Mouse (Mus musculus) layer of hippocampus, postnatal 36 days (tissue): ENCODE results near the gene Spdye4c. TPM values are rescaled to one million over a fixed set of nuclear protein-coding genes. Genes with fewer than 3 reads are reported as not detected.

Experiments used
- DNase-seq, 2 experiments: peaks; one replicate each; pipeline ENCODE4 v3.0.0; 2022
- total RNA-seq, 2 experiments: library from RNA; stranded (reverse); gene quantifications; 2 replicates each; pipeline ENCODE4 v1.2.3; 2021

Gene Spdye4c
- not detected for total RNA-seq

DNA sequence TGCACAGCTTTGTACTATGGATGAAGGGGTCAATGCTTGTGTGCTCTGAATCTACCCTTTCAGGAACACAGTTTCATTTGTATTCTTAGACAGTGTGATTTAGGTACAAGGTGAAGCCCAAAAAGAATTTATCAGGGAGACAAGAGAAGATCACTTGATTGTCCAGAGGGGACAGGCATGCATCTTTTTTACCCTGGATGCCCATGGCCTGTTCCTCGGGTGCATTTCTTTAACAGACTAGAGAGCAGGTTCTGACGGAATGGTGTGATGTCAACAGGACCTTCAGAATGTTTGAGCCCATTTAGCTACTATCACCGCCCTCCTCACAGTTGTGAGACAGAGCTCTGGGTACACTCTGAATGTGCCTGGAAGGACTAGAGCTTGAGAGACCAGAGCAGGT is at the start of gene Spdye4c:
Gene Spdye4c (plus strand): TSS at position 301 of the 400 bp plus-strand sequence.
- no peak for DNase-seq

DNA sequence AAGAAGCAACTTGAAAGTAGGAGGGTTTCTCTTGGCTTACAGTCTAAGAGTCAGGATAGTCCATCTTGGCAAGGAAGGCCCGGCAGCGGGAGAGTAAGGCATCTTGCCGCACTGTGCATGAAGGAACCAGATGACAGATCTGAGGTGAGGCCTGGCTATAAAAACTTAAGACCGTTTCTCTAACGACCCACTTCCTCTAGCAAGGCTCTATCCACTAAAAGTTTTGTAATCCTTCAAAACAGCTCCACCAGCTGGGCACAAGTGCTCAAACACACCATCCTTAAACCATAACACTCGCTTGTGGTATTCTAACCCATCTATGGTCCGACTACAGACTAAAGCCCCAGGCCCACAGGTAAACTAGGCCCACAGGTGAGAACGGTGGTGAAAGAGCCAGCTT is 47.5 kb upstream of the Spdye4c start:
- DNase-seq = no peak

DNA sequence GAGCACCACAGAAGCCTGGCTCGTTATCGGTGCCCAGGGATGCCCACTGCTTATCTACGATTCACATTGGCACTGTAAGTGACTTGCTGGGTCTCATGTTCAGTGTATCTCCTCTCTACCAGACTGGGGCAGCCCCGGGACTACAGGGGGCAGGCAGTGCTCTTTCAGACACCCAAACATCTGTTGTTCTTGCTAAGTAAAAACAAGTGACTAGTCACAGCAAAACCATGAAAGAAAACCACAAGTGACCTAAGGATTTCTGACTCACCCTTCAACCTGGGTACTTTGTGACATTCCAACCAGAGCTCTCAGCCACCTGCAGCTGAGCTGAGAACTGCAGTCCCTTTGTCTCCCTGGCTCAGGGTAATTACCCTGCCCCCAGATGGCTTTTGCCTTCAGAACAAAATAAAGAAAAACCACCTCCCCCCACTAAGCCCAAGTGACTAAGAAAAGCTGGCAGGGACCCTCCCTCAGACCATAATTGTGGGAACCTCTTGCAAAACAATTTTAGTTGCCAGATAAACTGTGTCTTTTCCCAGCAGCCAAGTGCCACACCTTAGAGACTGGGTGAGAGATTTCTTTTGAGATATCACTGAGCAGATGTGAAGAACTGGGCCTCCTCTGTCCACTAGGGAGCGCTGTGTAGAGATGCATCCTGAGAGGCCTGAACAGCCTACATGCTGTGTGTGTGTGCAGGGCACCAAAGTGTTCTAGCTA is 46.4 kb upstream of the Spdye4c start:
- no peak for DNase-seq

DNA sequence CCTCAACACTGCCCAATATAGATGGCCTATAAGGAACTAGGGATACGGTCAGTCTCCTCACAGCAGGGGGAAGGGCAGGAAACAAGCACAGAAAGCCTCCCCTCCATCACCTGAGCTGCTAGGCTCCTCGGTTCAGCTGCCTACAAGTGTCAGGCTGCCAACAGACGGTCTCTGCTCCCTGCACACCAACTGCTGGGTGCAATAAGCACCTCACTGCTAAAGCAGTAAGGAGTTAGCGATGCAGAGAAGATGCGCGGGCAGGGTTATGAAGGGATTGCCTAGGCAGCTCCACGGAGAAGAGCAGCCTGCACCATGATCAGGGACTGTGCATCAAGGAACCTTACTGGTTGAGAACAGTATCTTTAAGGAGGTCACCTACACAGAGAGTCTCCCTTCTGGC is 45.6 kb upstream of the Spdye4c start:
- DNase-seq = no peak

DNA sequence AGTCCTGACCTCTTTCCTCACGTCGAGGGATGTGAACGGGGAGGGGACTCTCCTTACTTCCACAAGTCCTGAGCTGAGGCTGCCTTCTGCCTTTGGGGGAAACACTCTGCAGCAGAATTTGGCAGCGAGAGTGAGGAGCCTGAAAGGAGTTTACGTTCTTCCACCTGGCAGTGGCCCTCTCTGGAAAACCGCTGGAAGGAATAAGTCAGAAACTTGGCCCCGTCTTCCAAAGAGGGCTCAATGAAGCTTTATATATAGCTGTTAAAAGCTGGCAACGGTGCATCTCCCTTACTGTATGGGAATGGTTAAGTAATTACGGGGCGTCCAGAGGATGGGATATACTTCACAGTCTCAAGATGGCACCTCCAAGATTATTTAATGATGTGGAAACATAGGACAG is 43.9 kb upstream of the Spdye4c start:
- no peak for DNase-seq

DNA sequence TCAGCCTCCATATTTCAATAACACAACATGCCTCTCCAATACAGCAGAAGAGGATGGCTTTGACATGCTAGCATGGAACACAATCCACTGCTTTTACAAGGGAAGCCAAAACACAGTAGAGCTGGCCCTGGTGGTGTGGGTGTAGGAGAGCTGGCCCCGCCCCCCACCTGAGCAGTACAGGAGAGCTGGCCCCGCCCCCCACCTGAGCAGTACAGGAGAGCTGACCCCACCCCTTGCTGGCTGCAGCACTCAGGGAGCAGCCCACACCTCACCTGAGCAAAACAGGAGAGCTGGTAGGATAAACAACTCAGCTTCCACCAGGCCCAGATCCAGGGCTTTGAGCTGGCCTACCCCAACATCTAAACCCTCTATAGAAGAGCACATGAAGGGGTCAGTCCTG is 42.7 kb upstream of the Spdye4c start:
- no peak for DNase-seq

DNA sequence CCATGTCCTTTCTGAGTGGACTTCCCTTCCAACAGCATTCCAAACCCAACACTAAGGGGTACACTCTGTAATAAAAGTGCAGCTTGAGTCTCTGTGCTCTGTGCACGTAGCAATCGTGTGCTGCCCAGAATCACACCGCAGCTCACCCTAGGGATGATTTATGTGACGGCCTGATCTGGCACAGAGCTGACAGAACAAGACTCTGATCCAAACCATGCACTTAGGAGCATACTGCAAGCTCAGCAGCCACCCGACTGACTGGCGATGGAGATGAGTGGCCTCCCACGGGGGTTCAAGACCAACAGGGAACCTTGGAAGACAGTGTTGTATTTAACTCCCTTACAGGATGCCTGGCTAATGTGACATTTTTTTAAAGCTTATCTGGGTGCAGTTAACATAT is 41.4 kb upstream of the Spdye4c start:
- DNase-seq = no peak

DNA sequence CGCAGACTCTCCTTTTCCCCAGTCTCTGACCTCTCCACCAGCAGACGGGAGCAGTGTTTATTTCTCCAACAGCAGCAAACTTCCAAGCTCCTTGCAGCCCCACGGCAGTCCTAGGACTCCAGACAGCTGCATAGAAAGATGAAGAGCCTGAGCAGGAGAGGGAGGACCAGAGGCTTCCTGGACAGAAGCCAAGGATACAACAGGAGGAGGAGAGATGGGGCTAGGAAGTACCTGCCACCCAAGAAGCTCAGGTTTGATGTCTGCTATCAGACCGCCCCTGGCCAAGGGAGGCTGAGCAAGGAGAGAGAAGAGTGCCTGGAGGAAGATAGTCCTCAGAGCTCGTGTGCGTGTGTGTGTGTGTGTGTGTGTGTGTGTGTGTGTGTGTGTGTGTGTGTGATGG is 41.0 kb upstream of the Spdye4c start:
- DNase-seq = no peak

DNA sequence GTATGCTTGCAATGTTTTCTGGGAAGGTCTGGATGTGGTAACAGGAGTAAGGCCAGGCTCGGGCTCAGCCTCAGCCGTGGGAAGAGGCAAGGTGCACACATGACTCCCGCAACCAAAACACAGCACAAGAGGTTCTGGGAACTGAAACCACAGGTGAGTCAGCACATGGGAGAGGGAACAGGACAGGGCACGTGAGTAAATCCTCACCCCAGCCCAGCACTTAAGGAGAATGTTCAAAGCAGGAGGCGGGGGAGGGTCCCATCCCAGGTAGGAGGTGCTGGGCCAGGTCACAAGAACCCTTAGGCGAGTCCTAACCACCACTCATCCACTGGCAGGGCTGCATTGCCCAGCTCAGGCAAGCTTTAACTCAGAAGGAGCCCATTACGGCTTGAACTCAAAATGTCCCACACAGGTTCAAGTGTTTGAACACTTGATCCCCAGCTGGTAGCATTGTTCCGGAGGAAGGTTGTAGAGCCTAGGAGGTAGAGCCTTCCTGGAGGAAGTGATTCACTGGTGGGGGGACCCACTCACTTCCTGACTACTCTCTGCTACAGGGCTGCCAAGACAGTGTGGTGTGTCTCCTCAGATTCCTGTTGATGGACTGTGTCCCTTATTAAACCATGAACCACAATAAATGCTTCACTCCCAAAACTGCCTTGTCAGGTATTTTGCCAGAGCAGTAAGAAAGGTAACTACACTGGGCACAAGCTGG is 38.8 kb upstream of the Spdye4c start:
- DNase-seq = no peak

DNA sequence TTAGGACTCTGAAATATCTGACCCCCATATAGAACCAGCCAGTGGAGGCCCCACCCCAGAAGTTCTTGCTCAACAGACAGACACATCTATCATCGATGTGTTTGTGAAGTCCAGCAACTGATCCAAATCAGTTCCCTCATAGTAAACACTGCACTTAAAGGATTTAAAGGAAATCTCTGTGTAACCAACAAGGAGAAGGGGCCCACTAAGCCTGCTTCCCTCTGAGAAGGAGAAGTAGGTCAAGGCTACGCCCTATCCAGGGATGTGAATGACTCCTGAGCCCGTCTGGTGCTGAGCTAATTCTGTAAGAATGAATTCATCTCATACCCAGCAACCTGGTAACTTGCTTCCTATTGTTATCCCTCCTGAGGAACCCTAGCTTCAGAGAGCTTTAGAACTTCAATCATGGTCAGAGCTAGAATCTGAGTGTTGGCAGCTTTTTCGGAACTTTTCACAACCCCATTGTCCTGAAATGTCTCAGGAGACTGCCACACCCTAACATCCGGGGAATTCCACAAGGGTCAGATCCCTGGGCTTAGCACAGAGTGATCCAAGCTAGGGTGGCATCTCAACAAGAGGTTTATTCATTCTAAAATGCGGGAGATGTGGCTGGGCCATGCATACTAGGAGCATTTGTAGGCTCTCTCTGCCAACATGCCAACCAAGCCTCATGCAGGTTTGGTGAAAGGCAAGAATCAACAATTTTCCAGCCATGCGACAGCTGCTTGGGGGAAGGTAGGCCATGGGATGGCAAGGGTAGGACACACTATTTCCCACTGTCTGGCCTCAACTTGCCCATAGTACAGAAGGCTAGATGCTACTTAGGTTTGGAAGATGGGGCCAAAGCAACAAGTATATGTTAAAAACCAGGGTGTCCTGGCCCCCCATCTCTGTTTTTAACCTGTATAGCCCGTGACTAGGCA is 38.0 kb upstream of the Spdye4c start:
- no peak for DNase-seq

DNA sequence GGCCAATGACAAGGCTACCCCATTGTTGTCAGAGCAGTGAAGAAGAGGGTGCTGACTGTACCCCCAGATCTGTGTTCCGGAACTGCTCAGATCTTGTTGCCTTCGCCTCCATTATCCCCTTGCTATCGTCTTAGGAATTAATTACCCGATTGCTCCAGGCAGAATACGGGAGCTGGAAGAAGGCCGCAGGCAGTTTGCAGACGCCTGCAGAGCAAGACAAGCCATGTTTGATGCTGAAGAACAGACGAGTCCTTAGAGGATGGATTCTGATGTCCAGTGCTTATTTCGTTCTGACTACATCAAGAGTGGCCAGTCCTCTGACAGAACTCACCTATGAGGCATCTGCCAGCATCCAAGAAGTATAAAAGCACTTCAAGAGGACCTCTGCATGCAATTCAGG is 35.9 kb upstream of the Spdye4c start:
- no peak for DNase-seq

DNA sequence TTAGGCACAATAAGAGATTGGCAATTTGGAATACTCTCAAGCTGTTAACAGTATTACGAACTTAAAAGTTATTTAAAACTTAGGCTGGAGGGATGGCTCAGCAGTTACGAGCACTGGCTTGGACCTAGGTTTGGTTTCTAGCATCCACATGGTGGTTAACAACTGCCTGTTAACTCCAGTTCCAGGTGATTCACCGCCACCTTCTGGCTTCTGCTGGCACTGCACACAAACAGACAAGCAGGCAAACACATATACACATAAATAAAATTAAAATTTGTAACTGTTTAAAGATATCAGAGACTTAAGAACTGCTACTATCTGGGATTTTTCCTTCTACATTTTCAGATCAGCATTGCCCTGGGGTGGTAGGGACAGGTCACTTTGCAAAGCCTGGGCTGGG is 26.8 kb upstream of the Spdye4c start:
- no peak for DNase-seq

DNA sequence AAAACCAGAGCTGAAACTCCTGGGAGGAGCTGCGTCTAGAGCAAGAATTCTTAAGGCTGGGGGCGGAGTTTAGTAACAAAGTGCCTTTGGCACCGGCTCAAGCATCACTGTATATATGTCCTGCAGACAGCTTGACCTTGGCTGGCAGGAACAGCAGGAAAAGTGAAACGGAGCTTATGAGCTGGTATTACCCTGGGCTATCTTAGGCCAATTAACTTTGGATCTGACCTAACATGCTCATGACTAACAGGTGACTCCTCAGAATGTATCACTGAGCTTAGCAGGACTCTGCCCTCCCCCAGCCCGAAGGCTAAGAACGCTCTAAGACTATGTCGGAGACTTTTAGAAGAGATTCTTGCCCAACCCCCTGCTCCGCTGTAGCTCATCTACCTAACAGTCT is 25.1 kb upstream of the Spdye4c start:
- DNase-seq = no peak

DNA sequence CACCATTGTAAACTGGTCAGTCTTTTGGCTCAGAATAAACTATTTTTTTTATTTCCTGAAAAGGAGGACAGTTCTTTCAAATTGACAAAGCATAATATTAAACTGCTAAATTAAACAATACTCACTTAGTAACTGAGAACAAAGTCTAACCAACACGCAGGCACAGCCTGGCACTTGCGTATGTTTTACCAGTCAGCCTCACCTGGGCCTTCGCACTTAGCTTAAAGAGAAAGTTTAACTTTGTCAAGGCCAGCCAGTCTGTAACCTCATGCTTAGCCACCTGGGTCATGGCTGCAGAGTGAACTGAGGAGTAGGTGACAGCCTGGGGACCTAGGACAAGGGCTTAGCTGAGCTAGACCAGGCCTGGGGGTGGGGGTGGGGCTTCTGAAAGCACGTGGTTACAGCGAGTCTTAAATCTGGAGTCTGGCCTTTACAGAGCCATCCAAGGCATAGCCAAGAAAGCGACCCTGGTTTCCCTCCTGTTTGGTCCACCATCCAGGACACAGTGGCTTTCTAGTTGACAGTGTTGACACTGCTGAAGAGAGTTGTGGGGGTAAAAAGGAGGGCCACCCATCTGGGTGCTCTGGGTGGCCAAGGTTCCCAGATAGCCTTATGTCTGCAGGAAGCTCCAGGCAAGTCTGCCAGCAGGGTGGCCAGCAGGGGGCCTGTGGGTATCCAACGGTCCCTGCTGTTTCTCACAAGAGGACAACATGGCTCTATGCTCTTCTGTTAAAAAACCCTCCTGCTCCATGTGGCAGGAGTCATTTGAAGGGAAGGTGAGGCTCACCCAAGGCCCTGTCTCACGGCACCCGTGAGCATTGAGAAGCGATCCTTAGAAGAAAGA is 24.5 kb upstream of the Spdye4c start:
- DNase-seq = no peak

DNA sequence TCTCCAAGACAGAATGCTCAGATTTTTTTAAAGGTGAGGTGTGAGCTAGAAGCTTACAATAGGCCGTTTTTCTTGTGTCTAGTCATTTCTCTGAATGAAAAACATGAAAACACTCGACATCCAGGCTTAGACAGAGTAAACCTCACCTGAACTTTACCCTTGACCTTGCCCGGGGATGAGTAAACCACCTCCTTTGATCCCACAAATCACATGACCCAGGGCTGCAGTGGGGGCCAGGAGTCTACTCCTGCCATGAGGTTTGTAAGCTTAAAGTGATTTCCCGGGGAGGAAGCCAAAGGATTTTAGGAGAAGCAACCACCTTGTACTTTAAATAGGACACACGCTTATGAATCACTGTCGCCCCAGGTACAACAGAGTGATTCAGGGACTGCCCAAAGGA is 23.0 kb upstream of the Spdye4c start:
- no peak for DNase-seq

DNA sequence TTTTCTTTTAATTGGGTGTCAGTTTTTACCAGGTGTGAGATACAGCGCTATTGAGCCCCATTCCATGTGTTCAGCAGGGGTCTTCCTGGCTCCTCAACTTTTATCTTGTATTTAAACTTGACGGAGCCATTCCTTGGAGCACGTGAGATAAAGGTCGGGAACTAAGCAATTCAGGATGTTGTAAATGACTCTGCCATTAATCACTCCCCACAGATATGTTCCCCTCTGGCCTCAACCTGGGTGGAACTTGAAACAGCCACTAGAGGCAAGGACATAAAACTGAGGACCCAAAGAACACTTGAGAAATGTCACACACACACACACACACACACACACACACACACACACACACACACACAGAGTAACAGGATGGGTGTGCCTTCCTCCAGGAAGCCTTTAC is 22.5 kb upstream of the Spdye4c start:
- no peak for DNase-seq

DNA sequence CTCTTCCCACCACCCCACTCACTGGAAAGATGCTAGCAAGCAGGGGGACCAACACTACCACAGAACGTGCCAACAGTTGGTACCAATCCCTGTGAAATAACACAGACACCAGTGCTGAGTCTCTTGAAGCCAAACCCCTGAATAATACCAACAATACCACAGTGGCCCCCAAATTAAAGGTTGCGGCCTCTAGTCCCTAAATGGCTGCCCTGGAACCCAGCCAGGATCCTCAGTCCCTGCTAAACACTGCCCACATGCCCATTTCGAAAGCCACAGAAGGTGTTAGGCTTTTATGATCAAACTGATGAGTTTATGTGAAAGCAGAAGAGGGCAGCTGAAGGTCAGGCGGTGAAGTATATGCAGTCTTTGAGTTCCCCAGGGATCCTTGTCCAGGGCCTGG is 20.0 kb upstream of the Spdye4c start:
- DNase-seq = no peak

DNA sequence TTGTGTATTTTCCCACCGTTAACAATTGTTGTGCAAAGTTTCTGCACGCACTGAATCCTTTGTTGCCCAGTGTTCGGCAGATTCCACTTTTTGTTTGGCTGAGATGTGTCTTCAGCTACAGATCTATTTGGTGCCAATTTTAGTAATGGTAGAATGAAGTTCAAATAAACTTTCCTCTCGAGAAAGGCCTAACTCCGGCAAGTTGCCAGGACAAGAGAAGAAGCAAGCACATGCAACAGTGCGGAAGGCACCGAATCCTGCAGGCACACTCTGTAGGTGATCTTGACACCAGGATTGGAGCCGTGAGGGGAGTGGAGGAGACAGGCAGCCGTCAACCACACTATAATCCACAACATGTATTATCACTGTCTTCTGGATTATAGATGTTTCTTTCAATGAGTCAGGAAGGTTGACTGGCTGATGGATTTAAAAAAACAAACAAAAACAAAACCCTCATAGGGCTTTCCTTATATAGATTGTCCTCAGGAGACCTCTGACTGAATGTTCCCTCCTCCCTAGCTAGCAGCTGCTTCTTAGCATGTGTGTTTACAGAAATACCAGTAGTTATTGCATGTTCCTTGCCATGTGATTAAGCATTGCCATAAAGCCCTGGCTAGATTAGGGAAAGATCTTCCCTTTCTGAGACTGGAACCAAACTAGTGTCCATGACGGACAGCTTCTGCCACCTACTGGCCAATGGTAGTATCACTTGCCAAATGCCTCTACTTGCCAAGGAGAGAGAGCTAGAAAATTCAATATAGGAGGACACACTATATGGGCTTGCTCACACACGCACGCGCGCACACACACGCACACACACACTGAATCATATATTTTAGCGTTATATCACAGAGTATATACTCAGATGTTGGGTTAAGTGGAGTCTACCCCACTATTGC is 18.0 kb upstream of the Spdye4c start:
- DNase-seq = peak; percentile 69 to 77

DNA sequence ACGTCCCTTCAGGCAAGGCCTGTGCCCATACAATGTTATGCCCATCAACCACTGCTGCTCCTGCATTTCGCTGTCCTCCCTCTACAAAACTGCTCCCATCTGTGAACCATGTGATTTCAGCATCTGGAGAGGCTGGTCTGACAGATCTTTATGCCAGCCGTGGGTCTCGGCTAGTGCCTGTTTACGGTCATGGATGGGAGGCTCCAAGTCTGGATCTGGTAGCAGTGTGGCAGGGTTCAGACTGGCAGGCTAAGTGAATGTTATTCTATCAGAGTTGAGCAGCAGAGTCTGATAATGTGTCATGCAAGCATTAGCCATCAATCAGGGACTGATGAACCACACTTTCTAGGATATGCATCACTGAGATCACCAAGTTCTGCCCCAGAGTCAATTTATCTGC is 8.1 kb upstream of the Spdye4c start:
- DNase-seq = no peak

DNA sequence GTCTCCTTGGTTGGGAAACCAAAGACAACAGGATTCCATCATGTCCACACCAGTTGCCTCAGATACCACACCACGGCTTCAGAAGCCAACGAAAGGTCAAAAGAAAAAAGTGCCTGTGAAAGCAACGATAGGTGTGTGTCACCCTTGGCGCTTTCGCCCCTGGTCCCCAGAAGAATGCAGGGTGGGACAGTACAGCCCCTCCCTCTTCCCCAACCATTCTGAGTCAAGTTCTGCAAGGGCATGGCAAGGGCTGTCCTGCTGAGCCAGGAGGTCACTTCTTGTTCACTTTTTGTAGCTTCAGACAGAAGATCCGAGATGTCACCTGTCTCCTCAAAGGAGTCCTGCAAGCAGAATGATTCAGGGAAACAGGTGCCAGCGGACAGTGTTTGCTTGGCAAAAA is 1.3 kb downstream of the Spdye4c start:
- no peak for DNase-seq

DNA sequence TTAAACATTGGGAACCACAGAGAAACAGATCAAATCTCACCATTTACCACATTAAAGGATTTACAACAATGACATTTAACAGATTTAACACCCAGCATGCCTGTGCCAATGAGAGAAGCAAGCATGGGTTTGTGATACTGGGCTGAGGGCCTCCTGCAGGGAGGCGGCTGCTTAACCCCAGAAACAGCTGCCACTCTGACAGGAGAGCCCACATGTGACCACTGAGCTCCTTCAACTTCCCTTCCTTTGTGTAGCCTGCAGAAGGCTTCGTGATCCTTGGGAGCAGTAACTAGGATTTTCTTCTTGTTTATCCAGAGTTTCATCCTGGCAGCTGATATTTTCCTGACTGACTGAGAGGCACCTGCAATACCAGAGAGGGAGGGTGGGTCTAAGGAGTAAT is 10.5 kb downstream of the Spdye4c start:
- no peak for DNase-seq
